Mouse (Mus musculus) intestine, embryonic 14.5 days (tissue): Measurements from ENCODE around the gene Ulk4. TPM values are rescaled to one million over a fixed set of nuclear protein-coding genes. Genes with fewer than 3 reads are reported as not detected.
A peak's percentile ranks its signal among the peaks of the same experiment; 100 is the strongest.

Source experiments
- ATAC-seq: fragments of 200-750 bp; cut with Nextera tagmentation; replicated peaks from 2 replicates; pipeline ENCODE4 v1.8.0; 2017; ENCODE audit warnings: low read depth, moderate number of reproducible peaks, moderate TSS enrichment, moderate library complexity; ENCODE audit not compliant: low FRiP score, low TSS enrichment
- DNase-seq: peaks from one replicate; pipeline ENCODE4 v3.0.0-alpha.2; 2018; ENCODE audit warnings: low spot score
- H3K27ac ChIP-seq: fragments of 300-500 bp; sonication (generic); 2 replicates; pipeline ENCODE4 v1.5.1; 2014; ENCODE audit warnings: low read depth, mild to moderate bottlenecking, control low read depth
- H3K27me3 ChIP-seq: fragments of 300-500 bp; sonication (generic); replicated peaks from 2 replicates; pipeline ENCODE4 v1.6.1; 2014; ENCODE audit warnings: low read length, control low read depth; ENCODE audit not compliant: control insufficient read depth, insufficient read depth
- H3K36me3 ChIP-seq: fragments of 300-500 bp; sonication (generic); 2 replicates; pipeline ENCODE4 v1.6.1; 2014; ENCODE audit warnings: low read length, control low read depth; ENCODE audit not compliant: control insufficient read depth, insufficient read depth
- H3K4me1 ChIP-seq: fragments of 300-500 bp; sonication (generic); replicated peaks from 2 replicates; pipeline ENCODE4 v1.6.1; 2014; ENCODE audit warnings: low read length, control low read depth, mixed read lengths; ENCODE audit not compliant: control insufficient read depth, insufficient read depth
- H3K4me2 ChIP-seq: fragments of 300-500 bp; sonication (generic); 2 replicates; pipeline ENCODE4 v1.6.1; 2014; ENCODE audit warnings: low read length
- H3K4me3 ChIP-seq: fragments of 300-500 bp; sonication (generic); 2 replicates; pipeline ENCODE4 v1.5.1; 2014; ENCODE audit warnings: low read depth, low read length, control low read depth, mixed read lengths
- H3K9ac ChIP-seq: fragments of 300-500 bp; sonication (generic); 2 replicates; pipeline ENCODE4 v1.6.1; 2014; ENCODE audit warnings: mild to moderate bottlenecking, low read length
- H3K9me3 ChIP-seq: fragments of 300-500 bp; sonication (generic); 2 replicates; pipeline ENCODE4 v1.6.1; 2016; ENCODE audit warnings: low read length, control low read depth; ENCODE audit not compliant: control insufficient read depth
- WGBS: fragments of 180-500 bp; shearing (Covaris S2); extraction: QIAGEN DNeasy Blood & Tissue Kit; methylation state at CpG from one replicate; pipeline ENCODE4 v1.1.7; 2014; 5-methylcytosine and 5-hydroxymethylcytosine counted together
- polyA plus RNA-seq: library from polyadenylated mRNA; unstranded; fragments of >200 nt; fragmentation: Nextera tagmentation; extraction: Ambion mirVana; gene quantifications from 2 replicates; pipeline ENCODE4 v1.2.1, GENCODE M21; 2014

Gene Ulk4
- polyA plus RNA-seq, 1 experiment from 2014 or later: 122 TPM

DNA sequence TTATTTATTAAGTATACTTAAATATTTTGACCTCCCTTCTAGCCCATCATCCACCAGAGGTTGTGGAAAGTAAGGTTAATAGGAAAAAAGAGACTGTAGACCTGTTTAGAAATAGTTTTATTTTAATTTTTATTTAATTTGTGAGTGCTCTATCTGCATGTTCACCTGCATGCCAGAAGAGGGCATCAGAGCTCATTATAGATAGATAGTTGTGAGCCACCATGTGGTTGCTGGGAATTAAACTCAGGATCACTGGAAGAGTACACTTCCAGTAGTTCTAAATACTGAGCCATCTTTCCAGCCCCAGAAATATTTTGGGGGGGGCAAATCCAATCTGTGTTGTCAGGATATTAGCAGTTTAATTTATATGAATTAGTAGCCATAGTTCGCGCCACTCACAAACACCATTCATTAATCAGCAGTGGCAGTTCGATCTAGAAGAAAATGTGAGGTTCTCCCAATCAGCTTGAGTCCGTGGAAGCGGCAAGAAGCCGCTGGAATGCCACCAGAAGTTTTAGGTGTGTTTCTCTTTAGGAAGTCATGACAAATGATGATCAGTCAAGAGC is 6.7 kb upstream of the Ulk4 start:
- H3K27ac ChIP-seq: no peak overlapping the region
- H3K9ac ChIP-seq: no peak overlapping the region
- WGBS: 95% methylated on average over 6 of the region's 6 CpGs
- no peak overlapping the region for H3K4me3 ChIP-seq
- DNase-seq (no peak), ATAC-seq (no peak)
- 0 out of 2 replicates have a peak, but pooled peaks cover 2% of the 10 kb centered on the region for H3K9me3 ChIP-seq
- no peaks in the 10 kb centered on the region for H3K27me3 ChIP-seq
- H3K4me1 ChIP-seq: peaks cover 3% of the 10 kb centered on the region; the same call in 1 of the 2 replicates
- no peaks in the 10 kb centered on the region for H3K36me3 ChIP-seq
- H3K4me2 ChIP-seq: no peak overlapping the region

DNA sequence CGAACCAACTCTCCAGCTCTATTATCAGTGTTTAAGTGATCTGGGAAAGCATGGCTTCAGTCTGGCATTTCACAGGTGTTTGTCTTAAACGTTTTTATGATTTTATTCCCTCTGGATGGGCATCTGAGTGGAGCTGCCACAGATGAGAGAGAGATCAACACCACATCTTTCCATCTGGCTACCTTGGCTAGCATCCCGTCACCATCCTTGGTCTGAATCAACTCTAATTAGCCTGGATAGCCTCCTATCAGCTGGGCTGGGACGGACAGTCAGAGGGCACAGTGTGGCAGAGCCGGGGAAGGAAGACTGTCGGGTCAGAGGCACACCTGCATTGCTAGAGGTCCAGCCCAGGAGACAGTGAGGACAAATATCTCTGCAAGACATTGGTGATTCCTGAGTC is 4.9 kb upstream of the Ulk4 start:
- Histone ChIP-seq H3K27ac (no peak overlapping the region), H3K9me3 (0 out of 2 replicates have a peak, but pooled peaks cover 2% of the 10 kb centered on the region), H3K9ac (no peak overlapping the region), H3K4me2 (no peak overlapping the region), H3K36me3 (no peaks in the 10 kb centered on the region), H3K4me3 (no peak overlapping the region), H3K27me3 (no peaks in the 10 kb centered on the region), H3K4me1 (peaks cover 8% of the 10 kb centered on the region; the same call in 1 of the 2 replicates)
- 86% methylated on average over 6 of the region's 6 CpGs for WGBS
- no peak for ATAC-seq
- DNase-seq: no peak

DNA sequence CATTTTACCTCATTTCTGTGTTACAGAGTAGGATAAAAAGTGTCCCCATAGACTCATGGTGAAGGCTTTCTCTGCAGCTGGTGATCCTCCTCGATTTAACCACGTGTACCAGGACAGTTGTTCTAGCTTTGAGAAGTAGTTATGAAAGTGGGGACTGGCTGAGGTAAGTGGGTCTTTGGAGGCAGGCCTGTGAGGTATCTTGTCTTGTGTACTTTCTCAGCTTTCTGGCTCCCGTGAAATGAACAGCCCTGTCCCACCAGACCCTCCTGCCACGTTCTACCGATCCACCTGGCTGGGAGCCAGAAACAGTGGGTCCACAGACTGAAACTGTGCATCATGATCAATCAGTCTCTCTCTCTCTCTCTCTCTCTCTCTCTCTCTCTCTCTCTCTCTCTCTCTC is 2.2 kb upstream of the Ulk4 start:
- no peak overlapping the region for H3K4me2 ChIP-seq
- ATAC-seq: no peak
- 82% methylated on average over 5 of the region's 5 CpGs for WGBS
- DNase-seq: no peak
- H3K4me3 ChIP-seq: no peak overlapping the region
- H3K4me1 ChIP-seq: 0 out of 2 replicates have a peak, but pooled peaks cover 5% of the 10 kb centered on the region
- no peaks in the 10 kb centered on the region for H3K9me3 ChIP-seq
- no peaks in the 10 kb centered on the region for H3K27me3 ChIP-seq
- no peaks in the 10 kb centered on the region for H3K36me3 ChIP-seq
- H3K9ac ChIP-seq: no peak overlapping the region
- H3K27ac ChIP-seq: no peak overlapping the region

DNA sequence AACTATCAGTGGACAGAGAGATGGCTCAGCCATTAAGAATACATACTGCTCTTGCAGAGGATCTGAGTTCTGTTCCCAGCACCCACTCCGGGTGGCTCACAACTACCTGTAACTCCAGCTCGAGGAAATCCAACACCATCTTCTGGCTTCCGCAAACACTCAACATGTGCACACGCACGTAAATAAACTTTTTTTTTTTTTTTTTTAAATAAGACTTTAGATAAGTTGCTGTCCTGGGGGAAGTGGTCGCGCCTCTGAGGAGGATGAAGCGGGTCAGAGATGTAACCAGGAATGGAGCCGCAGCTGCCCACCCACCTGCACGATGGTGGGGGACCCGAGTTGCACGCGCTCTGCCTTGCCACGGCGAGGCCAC is 266 bp downstream of the Ulk4 start:
- Histone ChIP-seq H3K4me3 (peak overlapping the region; percentile 78), H3K4me2 (peak overlapping the region; percentile 72), H3K27ac (no peak overlapping the region), H3K27me3 (no peaks in the 10 kb centered on the region), H3K4me1 (0 out of 2 replicates have a peak, but pooled peaks cover 5% of the 10 kb centered on the region), H3K36me3 (no peaks in the 10 kb centered on the region), H3K9me3 (no peaks in the 10 kb centered on the region), H3K9ac (peak overlapping the region; percentile 61)
- ATAC-seq (no peak), DNase-seq (no peak)
- WGBS: 18% methylated on average over 15 of the region's 15 CpGs

DNA sequence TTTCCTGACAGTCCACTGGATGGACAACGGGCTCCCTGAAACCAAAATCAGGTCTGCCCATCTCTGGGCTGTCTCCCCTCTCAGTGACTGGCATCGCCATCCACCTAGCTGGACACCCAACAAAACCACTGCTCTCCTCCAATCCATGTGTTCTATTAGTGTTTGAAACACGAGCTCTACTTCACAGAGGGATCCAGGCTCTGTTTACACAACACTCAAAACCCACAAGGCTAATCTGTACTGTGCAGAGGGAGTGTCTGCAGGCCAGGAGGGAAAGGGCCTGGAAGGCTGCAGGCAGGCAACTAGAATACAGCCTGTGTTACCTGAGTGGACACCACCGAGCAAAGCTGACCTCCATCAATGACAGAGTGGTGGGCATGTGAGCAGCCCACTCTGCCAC is 5.4 kb downstream of the Ulk4 start:
- H3K27ac ChIP-seq: no peak overlapping the region
- ATAC-seq (no peak), DNase-seq (no peak)
- 54% methylated on average over 4 of the region's 4 CpGs for WGBS
- H3K36me3 ChIP-seq: no peaks in the 10 kb centered on the region
- no peaks in the 10 kb centered on the region for H3K27me3 ChIP-seq
- H3K4me1 ChIP-seq: no peaks in the 10 kb centered on the region
- H3K9ac ChIP-seq: no peak overlapping the region
- no peak overlapping the region for H3K4me2 ChIP-seq
- H3K4me3 ChIP-seq: no peak overlapping the region
- H3K9me3 ChIP-seq: no peaks in the 10 kb centered on the region

DNA sequence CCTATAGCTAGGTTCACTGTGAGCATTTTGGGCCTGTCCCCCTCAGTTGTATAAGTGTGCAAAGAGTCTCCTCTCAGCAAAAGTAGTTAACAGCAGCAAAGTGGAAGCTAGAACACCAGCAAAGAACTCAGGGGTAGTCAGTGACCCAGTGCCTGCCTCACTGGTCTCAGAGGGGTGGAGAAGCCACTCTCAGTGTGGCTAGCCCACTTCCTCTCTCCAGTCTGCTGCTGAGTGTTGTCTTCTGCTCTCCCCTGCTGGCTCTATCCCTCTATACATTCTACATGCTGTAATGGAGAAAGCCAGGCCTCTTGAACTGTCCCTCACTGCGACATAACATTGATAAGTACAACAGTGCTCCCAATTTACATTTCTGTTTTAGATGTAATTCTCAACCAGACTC is 5.8 kb downstream of the Ulk4 start:
- ATAC-seq (no peak), DNase-seq (no peak)
- 88% methylated on average over 1 of the region's 1 CpGs for WGBS
- H3K27ac ChIP-seq: no peak overlapping the region
- no peak overlapping the region for H3K4me3 ChIP-seq
- H3K9me3 ChIP-seq: no peaks in the 10 kb centered on the region
- H3K27me3 ChIP-seq: no peaks in the 10 kb centered on the region
- H3K4me1 ChIP-seq: no peaks in the 10 kb centered on the region
- H3K4me2 ChIP-seq: no peak overlapping the region
- no peaks in the 10 kb centered on the region for H3K36me3 ChIP-seq
- H3K9ac ChIP-seq: no peak overlapping the region

DNA sequence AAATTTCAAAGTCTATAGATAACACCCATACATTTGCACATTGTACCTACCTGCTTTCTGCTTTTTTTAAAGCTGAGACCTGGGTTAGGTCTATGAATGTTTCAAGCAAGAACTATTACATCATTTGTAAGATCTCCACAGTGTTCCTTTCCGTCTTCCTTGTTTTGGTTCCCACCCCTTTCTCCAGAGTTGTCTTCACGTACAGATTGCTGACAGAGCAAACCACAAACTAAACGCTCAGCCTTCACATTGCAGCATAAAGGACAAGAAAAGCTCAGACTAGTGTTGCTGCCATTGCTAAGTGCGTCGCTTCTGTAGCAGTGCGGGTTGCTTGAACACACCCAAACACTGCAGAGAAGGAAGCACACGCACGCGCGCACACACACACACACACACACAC is 11.7 kb downstream of the Ulk4 start:
- H3K9me3 ChIP-seq: no peaks in the 10 kb centered on the region
- H3K27ac ChIP-seq: no peak overlapping the region
- no peak for ATAC-seq
- 75% methylated on average over 10 of the region's 10 CpGs for WGBS
- DNase-seq: no peak
- H3K4me1 ChIP-seq: no peaks in the 10 kb centered on the region
- no peak overlapping the region for H3K9ac ChIP-seq
- no peaks in the 10 kb centered on the region for H3K27me3 ChIP-seq
- H3K4me3 ChIP-seq: no peak overlapping the region
- no peak overlapping the region for H3K4me2 ChIP-seq
- no peaks in the 10 kb centered on the region for H3K36me3 ChIP-seq

DNA sequence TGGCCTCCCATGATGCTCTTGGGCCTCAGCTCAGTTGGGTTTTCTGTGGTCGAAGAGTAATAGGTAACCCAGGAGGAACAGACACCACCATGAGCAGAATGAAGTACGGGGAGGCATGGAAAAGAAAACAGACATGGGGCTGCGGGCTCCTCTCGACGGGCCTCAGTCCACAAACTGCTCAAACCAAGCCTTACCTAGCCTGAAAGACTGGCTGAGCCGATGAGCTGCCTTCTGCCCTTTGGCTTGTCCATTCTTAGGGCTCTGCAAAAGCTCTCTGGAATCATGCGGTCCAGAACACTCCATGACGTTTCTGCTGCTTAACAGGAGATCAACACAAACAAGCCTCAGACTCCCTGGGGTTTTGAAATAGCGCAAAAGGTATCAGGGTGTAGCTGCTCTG is 19.9 kb downstream of the Ulk4 start:
- Histone ChIP-seq H3K27ac (no peak overlapping the region), H3K27me3 (no peaks in the 10 kb centered on the region), H3K4me1 (no peaks in the 10 kb centered on the region), H3K9ac (no peak overlapping the region), H3K4me3 (no peak overlapping the region), H3K4me2 (no peak overlapping the region), H3K9me3 (no peaks in the 10 kb centered on the region), H3K36me3 (no peaks in the 10 kb centered on the region)
- WGBS: 86% methylated on average over 9 of the region's 9 CpGs
- DNase-seq: no peak
- ATAC-seq: no peak

DNA sequence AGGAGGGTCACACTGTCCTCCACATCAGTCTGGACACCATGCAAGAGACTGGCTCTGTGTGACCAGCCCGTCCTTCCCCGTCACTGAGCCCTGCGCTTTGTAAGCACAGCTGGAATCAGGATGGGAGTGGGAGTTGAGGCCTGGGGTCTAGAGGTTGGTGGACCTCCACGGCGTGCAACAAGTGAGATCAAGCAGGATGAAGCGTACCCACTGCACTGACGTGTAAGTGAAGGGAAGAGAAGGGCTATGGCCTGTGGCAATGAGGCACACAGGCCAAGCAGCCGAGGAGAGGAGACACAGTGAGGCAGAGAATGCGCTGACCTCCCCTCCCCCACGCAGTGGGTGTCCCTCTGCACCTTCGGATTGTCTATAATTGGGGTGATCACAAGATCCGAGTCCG is 22.2 kb downstream of the Ulk4 start:
- no peaks in the 10 kb centered on the region for H3K9me3 ChIP-seq
- 95% methylated on average over 13 of the region's 13 CpGs for WGBS
- ATAC-seq (no peak), DNase-seq (no peak)
- no peaks in the 10 kb centered on the region for H3K27me3 ChIP-seq
- no peak overlapping the region for H3K27ac ChIP-seq
- no peak overlapping the region for H3K9ac ChIP-seq
- H3K4me1 ChIP-seq: no peaks in the 10 kb centered on the region
- H3K4me2 ChIP-seq: no peak overlapping the region
- H3K4me3 ChIP-seq: no peak overlapping the region
- no peaks in the 10 kb centered on the region for H3K36me3 ChIP-seq
